Mouse (Mus musculus): ENCODE measurements around the gene Tbc1d10a. TPM values are rescaled to one million over a fixed set of nuclear protein-coding genes. Genes with fewer than 3 reads are reported as not detected.

The Tbc1d10a gene
- polyA plus RNA-seq, 1 experiment = 34.1 TPM

DNA sequence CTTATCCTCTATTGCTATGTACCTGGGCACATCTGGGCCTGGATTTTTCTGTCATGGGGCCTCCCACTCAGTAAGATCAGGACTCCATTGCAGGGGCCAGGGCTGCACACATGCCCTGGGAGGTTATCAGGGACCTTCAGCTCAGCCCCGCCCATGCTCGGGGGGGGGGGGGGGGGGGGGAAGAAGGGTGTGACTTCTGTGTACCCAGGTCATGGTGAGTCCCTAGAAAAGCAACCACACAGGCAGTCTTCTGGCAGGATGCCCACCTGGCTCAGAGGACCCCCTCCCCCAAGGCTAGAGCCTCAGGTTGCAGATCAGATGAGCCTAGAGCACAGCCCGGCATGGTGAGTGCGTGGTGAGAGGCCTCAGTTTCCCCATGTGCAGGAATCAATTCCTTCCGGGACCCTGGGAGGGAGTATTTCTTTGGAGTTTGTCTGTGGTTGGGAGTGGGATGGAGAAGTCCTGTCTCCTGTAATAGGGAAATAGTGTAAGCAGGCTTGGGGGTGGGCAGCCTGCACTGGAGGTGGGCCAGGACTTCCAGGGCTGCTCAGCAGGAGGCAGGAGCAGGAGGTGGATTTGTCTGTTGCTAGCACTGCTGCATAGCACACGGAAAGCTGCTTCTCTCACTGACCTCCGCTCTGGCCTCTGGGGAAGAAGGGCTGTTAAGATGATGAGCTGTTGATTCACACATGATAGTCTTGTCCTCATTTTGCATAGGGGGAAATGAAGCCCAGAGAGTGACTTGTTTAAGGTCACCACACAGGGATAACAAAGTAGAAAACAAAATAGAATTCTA is 37.0 kb downstream of the Tbc1d10a start:
- 51% methylated on average over 7 of the region's 7 CpGs for WGBS
- TF ChIP-seq CTCF (IDR thresholded peaks at IDR 0.05; ENCODE audit: borderline replicate concordance, insufficient read depth, low read depth, low read length) (no peak), POLR2A (IDR thresholded peaks at IDR 0.05; ENCODE audit: borderline replicate concordance, insufficient read depth, low read length) (no peak)
- Histone ChIP-seq H3K4me1 (ENCODE audit: control insufficient read depth, insufficient read depth, low read length) (peaks cover 3% of the 10 kb centered on the region), H3K27ac (ENCODE audit: insufficient read depth, low read length) (no peak overlapping the region), H3K27me3 (ENCODE audit: control insufficient read depth, insufficient read depth, low read length) (no peaks in the 10 kb centered on the region), H3K4me3 (replicated peaks; ENCODE audit: insufficient read depth, low read depth, low read length) (no peak overlapping the region)
- no peak for DNase-seq

DNA sequence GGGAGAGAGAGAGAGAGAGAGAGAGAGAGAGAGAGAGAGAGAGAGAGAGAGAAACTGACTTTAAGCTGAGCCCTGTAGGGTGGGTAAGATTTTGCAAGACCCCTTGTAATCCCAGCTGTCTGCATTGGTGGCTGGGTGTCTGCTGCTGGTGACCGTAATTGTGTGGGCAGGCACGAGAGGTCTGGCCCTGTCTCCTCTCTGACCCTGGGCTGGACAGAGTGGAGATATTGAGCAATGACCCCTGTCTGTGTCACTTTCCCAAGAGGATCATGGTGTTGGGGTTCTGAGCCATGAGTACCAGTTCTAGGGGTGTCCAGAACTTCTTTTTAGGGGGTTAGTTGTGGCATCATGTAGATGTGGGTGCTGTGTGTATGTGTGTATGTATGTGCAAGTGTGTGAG is 37.6 kb downstream of the Tbc1d10a start:
- peaks cover 6% of the 10 kb centered on the region for H3K4me1 ChIP-seq (ENCODE audit: control insufficient read depth, insufficient read depth, low read length)
- H3K27me3 ChIP-seq (ENCODE audit: control insufficient read depth, insufficient read depth, low read length) = no peaks in the 10 kb centered on the region
- H3K27ac ChIP-seq (ENCODE audit: insufficient read depth, low read length) = no peak overlapping the region
- 96% methylated on average over 2 of the region's 2 CpGs for WGBS
- no peak overlapping the region for H3K4me3 ChIP-seq (replicated peaks; ENCODE audit: insufficient read depth, low read depth, low read length)
- TF ChIP-seq POLR2A (IDR thresholded peaks at IDR 0.05; ENCODE audit: borderline replicate concordance, insufficient read depth, low read length) = no peak
- TF ChIP-seq CTCF (IDR thresholded peaks at IDR 0.05; ENCODE audit: borderline replicate concordance, insufficient read depth, low read depth, low read length) = no peak
- no peak for DNase-seq

DNA sequence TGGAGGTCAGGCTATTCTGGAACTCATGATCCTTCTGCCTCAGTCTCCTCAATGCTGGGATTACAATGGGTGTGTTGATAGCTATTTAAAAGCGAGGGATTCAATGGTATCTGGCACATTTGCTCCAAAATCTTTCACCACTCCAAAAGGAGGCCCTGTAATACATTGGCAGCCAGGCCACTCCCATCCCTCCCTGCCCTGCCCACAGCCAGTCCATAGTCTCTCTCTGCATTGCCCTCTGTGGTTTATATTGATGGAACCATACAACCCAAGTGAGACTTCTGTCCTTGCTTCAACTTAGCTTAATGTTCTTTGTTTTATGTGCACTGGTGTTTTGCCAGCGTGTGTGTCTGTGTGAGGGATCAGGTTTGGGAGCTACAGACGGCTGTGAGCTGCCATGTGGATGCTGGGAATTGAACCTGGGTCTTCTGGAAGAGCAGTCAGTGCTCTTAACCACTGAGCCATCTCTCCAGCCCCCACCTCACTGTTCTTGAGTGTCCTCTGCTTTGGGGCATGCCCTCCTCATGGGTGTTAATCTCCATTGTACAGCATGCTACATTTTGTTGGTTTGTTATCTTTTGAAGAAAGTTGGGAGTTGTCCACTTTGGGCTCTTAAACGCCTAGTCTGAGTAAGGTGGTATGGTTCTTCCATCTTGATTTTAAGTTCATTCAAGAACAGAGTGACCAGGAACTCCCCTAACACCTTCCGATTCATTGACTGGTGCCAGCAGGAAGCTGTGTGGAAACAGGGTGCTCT is 40.2 kb downstream of the Tbc1d10a start:
- Histone ChIP-seq H3K4me3 (replicated peaks; ENCODE audit: insufficient read depth, low read depth, low read length) (no peak overlapping the region), H3K4me1 (ENCODE audit: control insufficient read depth, insufficient read depth, low read length) (peaks cover 9% of the 10 kb centered on the region), H3K27me3 (ENCODE audit: control insufficient read depth, insufficient read depth, low read length) (no peaks in the 10 kb centered on the region), H3K27ac (ENCODE audit: insufficient read depth, low read length) (no peak overlapping the region)
- 95% methylated on average over 5 of the region's 5 CpGs for WGBS
- DNase-seq = no peak
- TF ChIP-seq POLR2A (IDR thresholded peaks at IDR 0.05; ENCODE audit: borderline replicate concordance, insufficient read depth, low read length) (no peak), CTCF (IDR thresholded peaks at IDR 0.05; ENCODE audit: borderline replicate concordance, insufficient read depth, low read depth, low read length) (no peak)

DNA sequence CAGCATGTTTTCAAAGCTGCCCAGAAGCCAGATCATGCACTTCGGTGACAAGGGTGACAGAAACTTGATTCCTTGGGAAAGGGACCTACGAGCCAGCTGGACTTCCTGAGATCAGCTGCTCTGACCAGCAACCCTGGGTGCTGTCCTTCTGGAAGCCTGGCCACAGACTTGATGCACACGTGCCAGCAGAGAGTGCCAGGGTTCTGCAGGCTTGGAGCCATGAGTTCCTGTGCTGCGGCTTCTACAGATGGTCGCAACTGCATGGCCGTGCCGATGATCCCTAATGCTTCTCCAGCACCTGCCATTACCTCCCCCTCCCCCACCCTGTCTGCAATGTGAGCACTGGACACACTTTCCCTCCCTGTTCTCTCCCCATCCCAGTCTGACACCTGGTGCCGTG is 41.9 kb downstream of the Tbc1d10a start:
- TF ChIP-seq POLR2A (IDR thresholded peaks at IDR 0.05; ENCODE audit: borderline replicate concordance, insufficient read depth, low read length) = no peak
- no peak for TF ChIP-seq CTCF (IDR thresholded peaks at IDR 0.05; ENCODE audit: borderline replicate concordance, insufficient read depth, low read depth, low read length)
- peak; percentile 84 to 91 for DNase-seq
- Histone ChIP-seq H3K27ac (ENCODE audit: insufficient read depth, low read length) (no peak overlapping the region), H3K4me1 (ENCODE audit: control insufficient read depth, insufficient read depth, low read length) (peaks cover 9% of the 10 kb centered on the region), H3K4me3 (replicated peaks; ENCODE audit: insufficient read depth, low read depth, low read length) (no peak overlapping the region), H3K27me3 (ENCODE audit: control insufficient read depth, insufficient read depth, low read length) (no peaks in the 10 kb centered on the region)
- WGBS = 2% methylated on average over 8 of the region's 8 CpGs

DNA sequence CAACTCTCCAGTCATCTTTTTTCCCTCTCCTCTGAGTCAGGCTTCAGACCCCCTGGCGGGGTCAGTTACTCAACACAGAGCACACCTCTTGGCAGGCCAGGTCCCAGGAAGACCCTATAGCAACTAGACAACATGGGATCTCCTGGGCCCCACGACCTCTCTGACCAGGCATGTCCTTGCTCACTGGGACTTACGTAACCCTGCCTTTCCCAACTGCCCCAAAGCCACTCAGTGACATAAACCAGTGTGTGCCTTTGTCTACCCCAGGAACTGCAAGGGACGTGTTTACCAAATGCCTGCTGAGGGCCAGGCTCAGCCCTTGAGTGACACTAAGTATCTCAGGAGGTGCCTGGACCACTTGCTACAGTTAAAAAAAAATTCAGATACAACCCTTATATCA is 43.3 kb downstream of the Tbc1d10a start:
- WGBS = 90% methylated on average over 4 of the region's 4 CpGs
- no peak overlapping the region for H3K4me3 ChIP-seq (replicated peaks; ENCODE audit: insufficient read depth, low read depth, low read length)

DNA sequence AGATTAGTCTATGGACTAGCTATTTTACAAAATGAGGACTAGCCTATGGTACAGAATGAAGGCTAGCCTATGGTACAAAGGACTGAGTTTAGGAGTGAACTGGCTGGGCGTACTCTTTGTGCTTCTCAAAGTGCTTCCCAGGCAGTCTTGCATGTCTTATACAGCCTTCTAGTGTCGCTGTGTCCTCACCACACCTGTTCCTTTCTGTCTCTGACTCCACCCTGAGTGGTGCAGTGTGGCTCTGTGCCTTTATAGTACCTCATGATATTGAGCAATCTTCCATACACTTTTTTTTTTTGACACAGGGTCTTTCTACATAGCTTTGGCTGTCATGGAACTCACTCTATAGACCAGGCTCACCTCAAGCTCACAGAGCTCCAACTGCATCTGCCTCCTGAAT is 44.8 kb downstream of the Tbc1d10a start:
- no peak for DNase-seq
- Histone ChIP-seq H3K4me3 (replicated peaks; ENCODE audit: insufficient read depth, low read depth, low read length) (no peak overlapping the region), H3K27ac (ENCODE audit: insufficient read depth, low read length) (no peak overlapping the region), H3K4me1 (ENCODE audit: control insufficient read depth, insufficient read depth, low read length) (peaks cover 9% of the 10 kb centered on the region), H3K27me3 (ENCODE audit: control insufficient read depth, insufficient read depth, low read length) (no peaks in the 10 kb centered on the region)
- TF ChIP-seq POLR2A (IDR thresholded peaks at IDR 0.05; ENCODE audit: borderline replicate concordance, insufficient read depth, low read length) (no peak), CTCF (IDR thresholded peaks at IDR 0.05; ENCODE audit: borderline replicate concordance, insufficient read depth, low read depth, low read length) (no peak)
- 99% methylated on average over 2 of the region's 2 CpGs for WGBS

More for the DNA sequence above, 43.3 kb downstream of the Tbc1d10a start:
- Histone ChIP-seq H3K27me3 (ENCODE audit: control insufficient read depth, insufficient read depth, low read length) (no peaks in the 10 kb centered on the region), H3K27ac (ENCODE audit: insufficient read depth, low read length) (no peak overlapping the region), H3K4me1 (ENCODE audit: control insufficient read depth, insufficient read depth, low read length) (peaks cover 9% of the 10 kb centered on the region)
- DNase-seq = no peak
- TF ChIP-seq CTCF (IDR thresholded peaks at IDR 0.05; ENCODE audit: borderline replicate concordance, insufficient read depth, low read depth, low read length) (no peak), POLR2A (IDR thresholded peaks at IDR 0.05; ENCODE audit: borderline replicate concordance, insufficient read depth, low read length) (no peak)

DNA sequence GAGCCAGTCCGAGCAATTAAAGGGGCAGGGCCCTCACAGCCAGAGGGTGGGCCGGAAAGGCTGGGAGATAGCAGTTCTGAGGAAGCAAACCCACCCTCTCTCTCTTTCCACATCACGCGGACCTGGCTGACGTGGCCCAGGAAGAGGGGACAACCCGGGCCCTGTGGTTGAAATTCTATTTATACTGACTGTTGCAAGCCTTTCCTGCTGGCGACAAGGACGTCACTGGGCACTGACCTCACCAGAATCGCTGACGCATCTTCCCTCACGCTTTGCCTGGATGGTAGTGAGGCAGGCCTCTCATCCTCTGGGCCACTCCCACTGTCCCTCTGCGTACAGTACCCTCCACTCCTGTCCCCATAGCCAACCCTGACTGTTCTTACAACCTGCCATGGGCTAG is 46.1 kb downstream of the Tbc1d10a start:
- no peak overlapping the region for H3K27ac ChIP-seq (ENCODE audit: insufficient read depth, low read length)
- peaks cover 9% of the 10 kb centered on the region for H3K4me1 ChIP-seq (ENCODE audit: control insufficient read depth, insufficient read depth, low read length)
- WGBS = 93% methylated on average over 12 of the region's 12 CpGs
- DNase-seq = no peak
- no peaks in the 10 kb centered on the region for H3K27me3 ChIP-seq (ENCODE audit: control insufficient read depth, insufficient read depth, low read length)
- H3K4me3 ChIP-seq (replicated peaks; ENCODE audit: insufficient read depth, low read depth, low read length) = no peak overlapping the region
- TF ChIP-seq POLR2A (IDR thresholded peaks at IDR 0.05; ENCODE audit: borderline replicate concordance, insufficient read depth, low read length) (no peak), CTCF (IDR thresholded peaks at IDR 0.05; ENCODE audit: borderline replicate concordance, insufficient read depth, low read depth, low read length) (no peak)
